Mouse (Mus musculus): ENCODE results near the gene Ptch1. TPM values are rescaled to one million over a fixed set of nuclear protein-coding genes. Genes with fewer than 3 reads are reported as not detected.

The Ptch1 gene
- polyA plus RNA-seq, 1 experiment from 2014 or later, result 32.1 TPM

- 25% methylated on average over 5 of the region's 5 CpGs for WGBS
- Histone ChIP-seq H3K4me1 (peaks cover 11% of the 10 kb centered on the region), H3K27ac (peak overlapping the region; percentile 93), H3K9me3 (no peaks in the 10 kb centered on the region), H3K4me3 (replicated peaks) (peak overlapping the region; percentile 56), H3K9ac (no peak overlapping the region), H3K36me3 (no peaks in the 10 kb centered on the region), H3K4me2 (peak overlapping the region; percentile 83), H3K27me3 (replicated peaks) (0 out of 2 replicates have a peak, but pooled peaks cover 6% of the 10 kb centered on the region)
- no peak for ATAC-seq (ENCODE audit: insufficient read depth, low FRiP score, low read depth)
These were observed 4.0 kb downstream of the Ptch1 start for GRCm38 (mm10) chr13:63569396-63569756.

GRCm38 (mm10) chr13:63568741-63569395, 4.5 kb downstream of the Ptch1 start:
- WGBS, result 13% methylated on average over 19 of the region's 19 CpGs
- Histone ChIP-seq H3K4me2 (peak overlapping the region; percentile 83), H3K27me3 (replicated peaks) (0 out of 2 replicates have a peak, but pooled peaks cover 2% of the 10 kb centered on the region), H3K27ac (peak overlapping the region; percentile 93), H3K9ac (no peak overlapping the region), H3K4me1 (peaks cover 7% of the 10 kb centered on the region), H3K36me3 (no peaks in the 10 kb centered on the region), H3K9me3 (no peaks in the 10 kb centered on the region), H3K4me3 (replicated peaks) (peak overlapping the region; percentile 56)
- ATAC-seq (ENCODE audit: insufficient read depth, low FRiP score, low read depth), result no peak

GRCm38 (mm10) chr13:63568306-63568705, 5.1 kb downstream of the Ptch1 start:
- Histone ChIP-seq H3K36me3 (no peaks in the 10 kb centered on the region), H3K27me3 (replicated peaks) (no peaks in the 10 kb centered on the region), H3K4me2 (peak overlapping the region; percentile 83), H3K9ac (peak overlapping the region; percentile 30; the same call in 1 of the 2 replicates), H3K4me3 (replicated peaks) (peak overlapping the region; percentile 56), H3K27ac (peak overlapping the region; percentile 93), H3K9me3 (no peaks in the 10 kb centered on the region), H3K4me1 (peaks cover 2% of the 10 kb centered on the region; the same call in 1 of the 2 replicates)
- 1% methylated on average over 14 of the region's 14 CpGs for WGBS
- ATAC-seq (ENCODE audit: insufficient read depth, low FRiP score, low read depth), result no peak

GRCm38 (mm10) chr13:63567677-63568293, 5.6 kb downstream of the Ptch1 start:
- H3K4me3 ChIP-seq (replicated peaks), result peak overlapping the region; percentile 56
- H3K9me3 ChIP-seq, result no peaks in the 10 kb centered on the region
- peak overlapping the region; percentile 83 for H3K4me2 ChIP-seq
- ATAC-seq (ENCODE audit: insufficient read depth, low FRiP score, low read depth), result peak; percentile 88
- WGBS, result 0% methylated on average over 61 of the region's 62 CpGs
- H3K9ac ChIP-seq, result peak overlapping the region; percentile 30; the same call in 1 of the 2 replicates
- H3K27me3 ChIP-seq (replicated peaks), result no peaks in the 10 kb centered on the region
- peak overlapping the region; percentile 93 for H3K27ac ChIP-seq
- H3K36me3 ChIP-seq, result no peaks in the 10 kb centered on the region
- H3K4me1 ChIP-seq, result peaks cover 2% of the 10 kb centered on the region; the same call in 1 of the 2 replicates

GRCm38 (mm10) chr13:63566018-63567015, 7.1 kb downstream of the Ptch1 start:
- Histone ChIP-seq H3K9ac (peak overlapping the region; percentile 99), H3K4me1 (peaks cover 6% of the 10 kb centered on the region), H3K4me3 (replicated peaks) (peak overlapping the region; percentile 89), H3K9me3 (no peaks in the 10 kb centered on the region), H3K27ac (peak overlapping the region; percentile 99), H3K36me3 (no peaks in the 10 kb centered on the region), H3K27me3 (replicated peaks) (no peaks in the 10 kb centered on the region), H3K4me2 (peak overlapping the region; percentile 83)
- ATAC-seq (ENCODE audit: insufficient read depth, low FRiP score, low read depth), result peak; percentile 54
- WGBS, result under 1% methylated on average over 46 of the region's 46 CpGs

- H3K9ac ChIP-seq, result peak overlapping the region; percentile 99
- no peak for ATAC-seq (ENCODE audit: insufficient read depth, low FRiP score, low read depth)
- under 1% methylated on average over 99 of the region's 99 CpGs for WGBS
These were observed 7.9 kb downstream of the Ptch1 start for GRCm38 (mm10) chr13:63565320-63566017.

GRCm38 (mm10) chr13:63564626-63565319, 8.6 kb downstream of the Ptch1 start:
- under 1% methylated on average over 36 of the region's 36 CpGs for WGBS
- peak; percentile 11; the same call in 1 of the 2 replicates for ATAC-seq (ENCODE audit: insufficient read depth, low FRiP score, low read depth)

More at GRCm38 (mm10) chr13:63565320-63566017, 7.9 kb downstream of the Ptch1 start:
- peak overlapping the region; percentile 83 for H3K4me2 ChIP-seq
- H3K4me3 ChIP-seq (replicated peaks), result peak overlapping the region; percentile 89
- H3K4me1 ChIP-seq, result peaks cover 6% of the 10 kb centered on the region
- no peaks in the 10 kb centered on the region for H3K27me3 ChIP-seq (replicated peaks)
- H3K36me3 ChIP-seq, result no peaks in the 10 kb centered on the region
- H3K27ac ChIP-seq, result peak overlapping the region; percentile 99
- H3K9me3 ChIP-seq, result no peaks in the 10 kb centered on the region

GRCm38 (mm10) chr13:63563781-63564625, 9.4 kb downstream of the Ptch1 start:
- WGBS, result under 1% methylated on average over 51 of the region's 51 CpGs
- H3K9ac ChIP-seq, result peak overlapping the region; percentile 99
- H3K4me3 ChIP-seq (replicated peaks), result peak overlapping the region; percentile 89
- no peaks in the 10 kb centered on the region for H3K27me3 ChIP-seq (replicated peaks)
- ATAC-seq (ENCODE audit: insufficient read depth, low FRiP score, low read depth), result no peak
- no peaks in the 10 kb centered on the region for H3K36me3 ChIP-seq
- H3K4me2 ChIP-seq, result peak overlapping the region; percentile 83
- peak overlapping the region; percentile 99 for H3K27ac ChIP-seq
- H3K9me3 ChIP-seq, result no peaks in the 10 kb centered on the region
- H3K4me1 ChIP-seq, result peaks cover 16% of the 10 kb centered on the region

More at GRCm38 (mm10) chr13:63564626-63565319, 8.6 kb downstream of the Ptch1 start:
- no peaks in the 10 kb centered on the region for H3K27me3 ChIP-seq (replicated peaks)
- H3K4me3 ChIP-seq (replicated peaks), result peak overlapping the region; percentile 89
- H3K4me2 ChIP-seq, result peak overlapping the region; percentile 83
- peak overlapping the region; percentile 99 for H3K9ac ChIP-seq
- H3K36me3 ChIP-seq, result no peaks in the 10 kb centered on the region
- H3K27ac ChIP-seq, result peak overlapping the region; percentile 99
- H3K4me1 ChIP-seq, result peaks cover 9% of the 10 kb centered on the region
- no peaks in the 10 kb centered on the region for H3K9me3 ChIP-seq

GRCm38 (mm10) chr13:63562972-63563780, 10.2 kb downstream of the Ptch1 start:
- Histone ChIP-seq H3K4me2 (peak overlapping the region; percentile 83), H3K4me3 (replicated peaks) (peak overlapping the region; percentile 89), H3K4me1 (peaks cover 25% of the 10 kb centered on the region), H3K27ac (peak overlapping the region; percentile 99), H3K9ac (peak overlapping the region; percentile 99), H3K9me3 (no peaks in the 10 kb centered on the region), H3K27me3 (replicated peaks) (no peaks in the 10 kb centered on the region), H3K36me3 (no peaks in the 10 kb centered on the region)
- WGBS, result under 1% methylated on average over 51 of the region's 51 CpGs
- peak; percentile 47 for ATAC-seq (ENCODE audit: insufficient read depth, low FRiP score, low read depth)

All from stomach, embryonic 15.5 days (tissue).